Mouse (Mus musculus): ENCODE data around the gene Rab3d. TPM values are rescaled to one million over a fixed set of nuclear protein-coding genes. Genes with fewer than 3 reads are reported as not detected.

Rab3d gene
- polyA plus RNA-seq, 1 experiment, result 23.3 TPM

DNA sequence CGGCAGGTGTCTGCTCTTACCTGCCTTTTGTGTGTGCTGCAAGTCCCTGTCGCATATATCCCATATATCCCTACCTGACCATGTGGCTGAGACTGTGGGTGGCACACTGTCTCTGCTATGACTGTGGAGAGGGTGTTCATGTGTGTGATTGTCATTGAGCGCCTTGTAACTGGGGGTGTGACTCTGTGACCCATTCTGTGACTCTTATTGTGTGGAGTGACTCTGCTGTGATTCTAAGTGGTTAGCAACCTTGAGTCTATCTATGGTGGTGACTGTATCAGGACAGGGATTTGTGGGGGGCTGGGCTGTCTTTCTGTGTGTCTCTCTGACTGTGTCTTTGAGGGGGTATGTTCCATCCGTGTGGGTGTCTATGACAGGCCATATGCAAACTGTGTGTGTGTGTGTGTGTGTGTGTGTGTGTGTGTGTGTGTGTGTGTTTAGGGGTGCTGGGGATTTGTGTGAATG lies 19.8 kb upstream of the Rab3d start:
- no peak for DNase-seq (ENCODE audit: low read depth)
- TF ChIP-seq POLR2A (IDR thresholded peaks at IDR 0.05; ENCODE audit: borderline replicate concordance, extremely low read depth, insufficient read depth, insufficient read length, poor library complexity, severe bottlenecking) (no peak), CTCF (IDR thresholded peaks at IDR 0.05; ENCODE audit: borderline replicate concordance, extremely low read depth, insufficient read depth, insufficient read length) (no peak)

GRCm38 (mm10) chr9:21936692-21937570 lies 18.9 kb upstream of the Rab3d start, which contains the start of gene Plppr2:
Gene Plppr2 (plus strand): TSS chr9:21937033.
- TF ChIP-seq POLR2A (IDR thresholded peaks at IDR 0.05; ENCODE audit: borderline replicate concordance, extremely low read depth, insufficient read depth, insufficient read length, poor library complexity, severe bottlenecking) (no peak; the same call in 1 of the 2 replicates), CTCF (IDR thresholded peaks at IDR 0.05; ENCODE audit: borderline replicate concordance, extremely low read depth, insufficient read depth, insufficient read length) (no peak)
- peak; percentile 99 for DNase-seq (ENCODE audit: low read depth)

DNA sequence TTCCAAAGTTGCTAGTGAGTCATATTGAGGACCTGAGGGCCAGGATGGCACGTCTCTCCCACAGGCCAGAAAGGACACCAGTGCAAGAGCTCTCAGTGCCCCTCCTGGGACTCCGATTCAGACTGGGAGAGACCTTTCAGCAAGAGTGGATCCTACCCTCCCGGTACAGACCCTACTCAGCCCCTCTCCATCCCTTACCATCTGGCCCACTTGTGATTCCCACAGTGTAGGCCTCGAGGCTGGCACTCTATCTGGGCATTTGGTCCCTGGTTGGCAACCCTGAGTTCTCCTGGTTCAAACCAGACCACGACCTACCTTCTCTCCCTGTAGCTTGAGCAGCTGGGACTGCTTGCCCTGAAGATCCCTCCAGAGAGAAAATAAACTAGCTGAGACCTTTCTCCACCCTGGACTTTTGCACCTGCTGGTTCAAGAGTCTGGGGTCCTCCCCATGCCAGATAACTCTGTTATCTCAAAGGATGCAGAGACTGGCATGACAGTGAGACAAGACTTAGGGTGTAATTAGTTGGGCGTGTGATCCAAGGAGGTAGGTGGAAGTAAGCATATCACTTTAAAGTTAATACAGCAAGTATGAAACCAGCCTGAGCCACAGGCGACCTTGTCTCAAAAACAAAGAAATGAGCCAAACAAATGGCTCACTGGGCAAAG lies 17.6 kb upstream of the Rab3d start:
- no peak for TF ChIP-seq CTCF (IDR thresholded peaks at IDR 0.05; ENCODE audit: borderline replicate concordance, extremely low read depth, insufficient read depth, insufficient read length)
- no peak for TF ChIP-seq POLR2A (IDR thresholded peaks at IDR 0.05; ENCODE audit: borderline replicate concordance, extremely low read depth, insufficient read depth, insufficient read length, poor library complexity, severe bottlenecking)
- no peak for DNase-seq (ENCODE audit: low read depth)

- DNase-seq (ENCODE audit: low read depth), result no peak
- TF ChIP-seq CTCF (IDR thresholded peaks at IDR 0.05; ENCODE audit: borderline replicate concordance, extremely low read depth, insufficient read depth, insufficient read length) (no peak), POLR2A (IDR thresholded peaks at IDR 0.05; ENCODE audit: borderline replicate concordance, extremely low read depth, insufficient read depth, insufficient read length, poor library complexity, severe bottlenecking) (no peak)
Observed at GRCm38 (mm10) chr9:21934021-21934420, 16.0 kb upstream of the Rab3d start.

- DNase-seq (ENCODE audit: low read depth), result no peak
- TF ChIP-seq CTCF (IDR thresholded peaks at IDR 0.05; ENCODE audit: borderline replicate concordance, extremely low read depth, insufficient read depth, insufficient read length), result no peak
- TF ChIP-seq POLR2A (IDR thresholded peaks at IDR 0.05; ENCODE audit: borderline replicate concordance, extremely low read depth, insufficient read depth, insufficient read length, poor library complexity, severe bottlenecking), result no peak
Observed at GRCm38 (mm10) chr9:21932445-21933137, 14.6 kb upstream of the Rab3d start.

- TF ChIP-seq POLR2A (IDR thresholded peaks at IDR 0.05; ENCODE audit: borderline replicate concordance, extremely low read depth, insufficient read depth, insufficient read length, poor library complexity, severe bottlenecking) (no peak), CTCF (IDR thresholded peaks at IDR 0.05; ENCODE audit: borderline replicate concordance, extremely low read depth, insufficient read depth, insufficient read length) (no peak)
- DNase-seq (ENCODE audit: low read depth), result no peak
Observed at GRCm38 (mm10) chr9:21932006-21932405, 14.0 kb upstream of the Rab3d start.

GRCm38 (mm10) chr9:21929208-21929607 lies 11.2 kb upstream of the Rab3d start:
- DNase-seq (ENCODE audit: low read depth), result no peak
- TF ChIP-seq POLR2A (IDR thresholded peaks at IDR 0.05; ENCODE audit: borderline replicate concordance, extremely low read depth, insufficient read depth, insufficient read length, poor library complexity, severe bottlenecking) (no peak), CTCF (IDR thresholded peaks at IDR 0.05; ENCODE audit: borderline replicate concordance, extremely low read depth, insufficient read depth, insufficient read length) (no peak)

GRCm38 (mm10) chr9:21927208-21927753 lies 9.3 kb upstream of the Rab3d start, which contains the start of the genes Ccdc159 and Tmem205:
Gene Ccdc159 (plus strand): TSS chr9:21927471.
Gene Tmem205 (minus strand): TSS chr9:21927556.
- TF ChIP-seq CTCF (IDR thresholded peaks at IDR 0.05; ENCODE audit: borderline replicate concordance, extremely low read depth, insufficient read depth, insufficient read length) (no peak), POLR2A (IDR thresholded peaks at IDR 0.05; ENCODE audit: borderline replicate concordance, extremely low read depth, insufficient read depth, insufficient read length, poor library complexity, severe bottlenecking) (peak; percentile 63; the same call in 1 of the 2 replicates)
- DNase-seq (ENCODE audit: low read depth), result peak; percentile 98

DNA sequence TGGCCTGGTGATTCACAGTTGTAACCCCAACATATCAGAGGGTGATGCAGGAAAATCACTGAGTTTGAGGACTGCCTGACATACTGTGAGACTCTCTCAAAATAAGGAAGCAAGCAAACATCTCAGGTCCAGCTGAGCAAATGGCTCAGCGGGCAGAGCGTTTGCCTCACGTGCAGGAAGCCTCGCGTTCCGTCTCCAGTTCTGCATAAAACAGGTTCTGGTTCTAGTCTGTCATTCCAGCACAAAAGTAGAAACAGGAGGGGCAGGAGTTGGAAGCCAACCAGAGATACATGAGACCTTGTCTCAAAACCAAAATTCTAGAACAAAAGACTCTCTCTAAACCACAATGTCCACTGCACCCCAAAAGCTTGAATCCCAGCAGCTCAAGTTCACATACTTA lies 8.8 kb upstream of the Rab3d start:
- peak; percentile 33 for DNase-seq (ENCODE audit: low read depth)
- TF ChIP-seq CTCF (IDR thresholded peaks at IDR 0.05; ENCODE audit: borderline replicate concordance, extremely low read depth, insufficient read depth, insufficient read length) (no peak), POLR2A (IDR thresholded peaks at IDR 0.05; ENCODE audit: borderline replicate concordance, extremely low read depth, insufficient read depth, insufficient read length, poor library complexity, severe bottlenecking) (no peak)

GRCm38 (mm10) chr9:21926155-21926554 lies 8.2 kb upstream of the Rab3d start:
- TF ChIP-seq CTCF (IDR thresholded peaks at IDR 0.05; ENCODE audit: borderline replicate concordance, extremely low read depth, insufficient read depth, insufficient read length) (no peak), POLR2A (IDR thresholded peaks at IDR 0.05; ENCODE audit: borderline replicate concordance, extremely low read depth, insufficient read depth, insufficient read length, poor library complexity, severe bottlenecking) (no peak)
- no peak for DNase-seq (ENCODE audit: low read depth)

Data from brain, embryonic 14.5 days (tissue).